Mouse (Mus musculus): ENCODE data around the gene Lsamp.

GRCm38 (mm10) chr16:40709574-40709973 lies 725.4 kb downstream of the Lsamp start:
- no peak for TF ChIP-seq CTCF (conservative IDR thresholded peaks at IDR 0.05 in 1 of 2, IDR thresholded peaks at IDR 0.05 in 1 of 2; ENCODE audit: low read depth in 2 of 2, low read length in 2 of 2)
- no peak for TF ChIP-seq POLR2A (IDR thresholded peaks at IDR 0.05; ENCODE audit: low read depth, low read length)
- TF ChIP-seq USF2 (conservative IDR thresholded peaks at IDR 0.05; ENCODE audit: low read depth, low read length), result no peak
- no peak for TF ChIP-seq EP300 (IDR thresholded peaks at IDR 0.05; ENCODE audit: low read length)
- no peak for TF ChIP-seq CHD2 (IDR thresholded peaks at IDR 0.05; ENCODE audit: low read length)
- no peak for TF ChIP-seq MYC (IDR thresholded peaks at IDR 0.05; ENCODE audit: low read depth, low read length)
- no peak for TF ChIP-seq ZKSCAN1 (IDR thresholded peaks at IDR 0.05; ENCODE audit: borderline replicate concordance, low read depth, low read length)
- TF ChIP-seq JUND (conservative IDR thresholded peaks at IDR 0.05; ENCODE audit: low read depth, low read length), result no peak
- TF ChIP-seq SMC3 (IDR thresholded peaks at IDR 0.05; ENCODE audit: low read depth, low read length), result no peak
